Mouse (Mus musculus) testis, postnatal 14 days (tissue): ENCODE results near the gene Prkaca.
A peak's percentile ranks its signal among the peaks of the same experiment; 100 is the strongest.
"Not testable (repeated sequence)": the region's sequence is repeated elsewhere in the genome, so short reads cannot be mapped to it uniquely, and the experiment has no call there.

ENCODE experiments used
- DNase-seq: peaks from one replicate; pipeline ENCODE4 v3.0.0; 2021; ENCODE audit warnings: low spot score

Gene Prkaca

DNA sequence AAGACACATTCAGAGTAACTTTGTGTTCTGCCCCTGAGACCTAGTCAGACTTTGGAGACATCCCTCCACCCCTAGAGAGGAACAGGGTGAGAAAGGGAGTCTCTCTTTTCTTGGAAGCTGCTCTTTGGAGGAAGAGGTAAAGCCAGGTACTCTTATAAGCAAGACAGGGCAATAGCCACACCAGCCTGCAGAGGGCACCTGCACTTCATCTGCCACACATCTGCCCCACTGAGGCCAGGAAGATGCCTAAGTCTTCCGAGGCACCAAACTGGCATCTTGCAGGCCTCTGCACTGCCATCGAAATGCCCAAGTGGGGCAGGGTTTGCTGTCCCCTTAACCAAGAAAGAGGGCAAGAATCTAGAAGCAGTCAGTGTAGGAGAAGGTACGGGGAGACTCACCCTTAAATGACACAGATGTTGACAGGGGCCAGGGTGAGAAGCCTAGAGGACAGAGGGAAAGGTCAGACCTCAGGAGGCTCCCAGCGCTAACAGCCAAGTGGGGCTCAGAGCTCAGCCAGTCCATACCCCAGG is 3.4 kb downstream of the Prkaca start:
- no peak for DNase-seq

DNA sequence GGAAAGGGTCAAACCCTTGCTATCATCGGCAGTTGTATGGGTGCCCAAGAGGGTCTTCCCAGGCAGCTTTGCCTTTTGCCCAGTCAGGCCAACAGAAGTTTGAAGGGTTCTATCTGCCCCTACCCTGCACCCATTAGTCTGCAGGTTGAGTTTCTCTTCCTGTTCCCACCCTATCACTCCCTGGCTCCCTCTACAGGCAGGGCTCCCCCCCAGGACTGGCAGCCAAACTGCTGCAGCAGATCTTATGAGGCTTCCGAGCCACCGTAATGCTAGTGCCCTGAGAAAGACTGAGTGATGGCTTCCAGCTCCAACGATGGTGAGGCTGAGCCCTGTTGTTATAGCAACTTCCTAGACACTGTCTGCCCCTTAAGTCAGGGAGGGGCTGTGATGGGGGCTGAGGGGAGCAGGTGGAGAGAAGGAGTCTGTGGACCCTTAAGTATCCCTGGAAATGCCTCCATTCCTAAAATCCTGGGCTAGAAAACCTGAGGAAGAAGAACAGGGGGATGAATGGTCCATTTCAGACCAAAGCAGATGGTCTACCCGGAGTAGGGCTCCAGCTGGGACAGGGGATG is 4.1 kb downstream of the Prkaca start:
- DNase-seq = no peak

DNA sequence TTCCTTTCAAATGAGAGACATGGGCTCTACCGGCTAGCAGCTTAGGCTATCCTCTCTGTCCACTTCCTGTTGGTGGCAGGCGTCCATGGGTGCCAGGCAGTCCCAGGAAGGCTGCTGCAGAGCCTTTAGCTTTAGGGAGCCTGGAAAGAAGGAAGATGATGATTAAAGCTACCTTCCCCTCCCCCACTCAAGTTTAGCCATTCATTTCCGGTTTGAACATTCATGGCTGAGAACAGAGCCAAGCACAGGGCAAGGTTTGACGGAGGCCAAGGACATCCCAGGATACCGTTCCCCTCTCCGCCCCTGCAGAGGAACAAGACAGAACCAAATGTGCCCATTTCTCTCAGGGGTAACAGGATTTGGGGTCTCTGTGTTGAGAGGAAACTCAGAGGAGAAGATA is 4.9 kb downstream of the Prkaca start:
- no peak for DNase-seq

DNA sequence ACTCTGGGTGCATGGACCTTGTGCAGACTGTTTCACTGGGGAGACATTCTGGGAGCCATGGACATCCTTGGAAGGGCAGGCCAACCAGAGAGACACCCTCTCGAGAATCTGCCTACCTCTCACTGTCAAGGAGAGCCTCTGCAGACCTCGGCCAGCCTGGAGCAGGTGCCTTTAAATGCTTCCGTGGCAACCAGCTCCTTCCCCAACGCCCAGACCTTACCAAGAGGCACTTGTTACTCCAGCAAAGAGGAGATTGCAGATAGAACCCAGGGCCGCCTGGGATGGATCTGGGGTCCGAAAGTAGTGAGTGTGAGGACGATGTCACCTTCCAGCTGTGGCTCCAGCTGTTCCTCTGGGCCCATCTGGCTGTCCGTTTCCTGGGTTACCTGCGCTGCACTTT is 5.4 kb downstream of the Prkaca start:
- no peak for DNase-seq

DNA sequence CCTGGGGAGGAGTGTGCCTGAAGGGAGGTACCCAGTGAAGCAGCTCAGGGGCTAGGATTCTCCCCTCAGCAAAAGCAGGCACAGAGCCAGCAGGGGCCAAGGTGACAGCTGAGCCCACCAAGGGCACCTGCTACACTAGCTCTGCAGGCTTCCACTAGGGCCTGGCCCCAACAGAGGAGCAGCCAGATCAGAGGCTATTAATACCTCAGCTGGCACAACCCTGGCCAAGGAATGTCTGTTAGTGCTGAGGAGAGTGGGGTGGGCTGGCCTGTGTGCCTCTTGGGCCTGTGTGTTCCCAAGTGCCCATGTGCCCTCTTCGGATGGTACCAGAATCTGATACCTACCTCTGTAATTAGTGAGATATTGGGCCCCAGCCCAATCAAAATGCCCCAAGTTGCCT is 7.5 kb downstream of the Prkaca start:
- DNase-seq = no peak

DNA sequence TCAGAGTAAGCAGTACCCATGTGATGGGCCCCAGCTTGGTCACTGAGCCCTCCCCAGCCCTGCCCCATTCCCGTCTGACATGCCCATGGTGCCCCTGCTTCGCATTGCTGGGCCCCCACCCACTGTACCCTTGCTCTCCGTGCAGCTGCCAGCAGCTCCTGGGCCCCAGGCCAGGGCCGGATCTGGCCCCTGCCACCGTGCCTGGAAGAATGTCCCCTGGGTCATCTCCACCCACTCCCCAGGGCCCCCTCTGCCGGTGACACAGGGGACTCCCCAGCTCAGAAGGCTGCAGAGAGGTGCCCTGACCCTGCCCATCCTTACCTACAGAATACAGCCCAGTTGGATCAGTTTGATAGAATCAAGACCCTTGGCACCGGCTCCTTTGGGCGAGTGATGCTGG is 8.1 kb downstream of the Prkaca start:
- no peak for DNase-seq

DNA sequence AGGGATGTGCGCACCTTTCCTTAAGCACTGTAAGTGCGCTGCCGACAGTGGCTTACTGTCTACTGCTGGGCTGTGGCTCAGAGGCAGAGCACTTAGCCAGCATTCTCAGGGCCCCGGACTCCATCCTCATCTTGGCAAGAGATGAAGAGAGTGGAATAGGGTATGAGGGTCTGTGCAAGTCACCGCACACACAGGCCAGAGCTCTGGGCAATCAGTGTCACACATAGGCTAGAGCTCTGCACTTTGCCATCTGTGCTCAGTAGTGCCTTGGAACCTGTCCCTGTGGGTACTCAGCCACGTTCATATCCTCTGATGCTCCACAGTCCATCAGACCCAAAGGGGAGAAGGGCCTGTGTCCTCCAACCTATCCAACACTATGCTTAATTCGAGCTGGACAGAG is 8.7 kb downstream of the Prkaca start:
- no peak for DNase-seq

DNA sequence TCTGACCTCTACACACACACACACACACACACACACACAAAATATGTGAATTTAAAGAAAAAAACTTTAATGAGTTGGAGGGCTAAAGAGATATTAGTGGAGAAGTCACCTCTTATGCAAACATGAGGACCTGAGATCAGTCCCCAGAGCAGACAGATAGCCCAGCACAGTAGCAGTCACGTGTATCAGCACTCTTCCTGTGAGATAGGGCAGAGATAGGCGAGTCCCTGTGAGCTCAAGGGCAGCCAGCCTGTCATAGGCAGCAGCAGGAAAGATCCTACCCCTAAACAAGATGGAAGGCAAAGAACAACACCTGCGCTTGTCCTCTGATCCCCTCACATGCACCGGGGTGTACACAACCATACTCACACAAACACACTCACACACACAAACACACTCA is 9.7 kb downstream of the Prkaca start:
- no peak for DNase-seq

DNA sequence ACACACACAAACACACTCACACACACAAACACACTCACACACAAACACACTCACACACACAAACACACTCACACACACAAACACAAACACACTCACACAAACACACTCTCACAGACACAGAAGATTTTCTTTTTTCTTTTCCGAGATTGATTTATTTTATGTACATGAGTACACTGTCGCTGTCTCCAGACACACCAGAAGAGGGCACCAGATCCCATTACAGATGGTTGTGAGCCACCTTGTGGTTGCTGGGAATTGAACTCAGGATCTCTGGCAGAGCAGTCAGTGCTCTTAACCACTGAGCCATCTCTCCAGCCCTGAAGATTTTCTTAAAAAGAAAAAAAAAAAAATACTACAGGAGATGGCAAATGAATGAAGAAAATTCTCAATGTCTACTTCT is 10.4 kb downstream of the Prkaca start:
- not testable (repeated sequence) for DNase-seq

DNA sequence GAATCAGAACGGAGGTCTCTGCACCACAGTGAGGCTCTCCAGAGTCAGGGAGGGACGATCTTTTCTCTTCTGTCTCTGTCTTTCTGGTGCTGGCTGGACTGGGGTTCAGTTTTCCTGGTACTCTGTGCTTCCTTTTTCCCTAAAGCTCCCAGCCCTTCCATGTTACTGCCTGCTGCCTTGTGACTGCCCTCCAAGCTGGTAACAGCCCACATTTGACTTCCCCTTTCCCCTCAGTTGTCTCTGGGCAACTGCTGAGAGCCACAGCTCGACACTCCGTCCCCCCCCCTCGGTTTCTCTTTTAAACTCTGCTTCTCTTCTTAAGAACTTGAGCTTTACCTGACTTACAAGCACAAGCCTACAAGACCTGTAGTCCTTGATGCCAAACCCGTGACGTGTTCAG is 16.4 kb downstream of the Prkaca start:
- DNase-seq = no peak

DNA sequence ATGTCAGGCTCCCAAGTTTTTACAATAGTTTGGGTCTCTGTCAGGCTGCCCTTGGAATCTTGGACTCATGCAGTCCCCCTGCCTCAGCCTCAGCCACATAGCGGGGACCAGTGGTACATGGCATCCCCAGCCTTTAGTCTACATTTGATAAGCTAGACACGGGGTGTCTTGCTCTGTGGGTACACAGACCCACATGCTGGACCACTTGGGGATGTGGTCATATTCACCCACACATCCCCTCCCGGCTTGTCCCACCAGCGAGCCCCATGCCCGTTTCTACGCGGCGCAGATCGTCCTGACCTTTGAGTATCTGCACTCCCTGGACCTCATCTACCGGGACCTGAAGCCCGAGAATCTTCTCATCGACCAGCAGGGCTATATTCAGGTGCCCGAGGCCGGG is 17.4 kb downstream of the Prkaca start:
- no peak for DNase-seq

DNA sequence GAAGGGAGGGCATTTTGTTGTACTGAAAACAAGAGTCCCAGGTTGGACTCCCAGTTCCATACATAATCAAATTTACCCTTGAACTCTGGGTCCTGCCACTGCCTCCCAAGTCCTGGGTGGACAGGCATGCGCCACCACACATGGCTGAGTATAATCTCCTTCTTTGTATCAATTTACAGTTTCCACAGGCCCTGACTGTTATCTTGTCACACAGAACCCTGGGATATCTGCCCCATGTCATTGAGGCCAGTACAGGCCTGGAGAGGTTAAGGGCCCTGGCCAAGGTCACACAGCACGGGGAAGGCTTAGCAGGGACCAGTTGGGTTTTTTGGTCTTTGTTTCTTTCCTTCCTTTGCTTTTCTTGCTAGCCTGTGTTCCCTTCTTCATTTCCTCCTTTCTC is 19.7 kb downstream of the Prkaca start:
- DNase-seq = peak; percentile 63

DNA sequence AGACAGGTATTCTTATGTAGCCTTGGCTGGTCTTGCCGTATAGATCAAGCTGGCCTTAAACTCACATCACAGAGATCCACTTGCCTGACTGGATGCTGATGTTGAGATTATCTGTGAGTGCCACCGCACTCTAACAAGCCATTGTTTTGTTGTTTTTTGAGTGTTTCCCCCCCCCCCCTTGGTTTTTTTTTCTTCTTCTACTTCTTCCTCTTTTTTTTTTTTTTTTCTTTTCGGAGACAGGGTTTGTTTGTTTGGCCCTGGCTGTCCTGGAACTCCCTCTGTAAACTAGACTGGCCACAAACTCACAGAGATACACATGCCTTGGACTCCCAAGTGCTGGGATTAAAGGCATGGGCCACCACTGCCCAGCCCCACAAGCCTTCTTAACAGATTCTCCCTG is 21.2 kb downstream of the Prkaca start:
- DNase-seq = no peak

DNA sequence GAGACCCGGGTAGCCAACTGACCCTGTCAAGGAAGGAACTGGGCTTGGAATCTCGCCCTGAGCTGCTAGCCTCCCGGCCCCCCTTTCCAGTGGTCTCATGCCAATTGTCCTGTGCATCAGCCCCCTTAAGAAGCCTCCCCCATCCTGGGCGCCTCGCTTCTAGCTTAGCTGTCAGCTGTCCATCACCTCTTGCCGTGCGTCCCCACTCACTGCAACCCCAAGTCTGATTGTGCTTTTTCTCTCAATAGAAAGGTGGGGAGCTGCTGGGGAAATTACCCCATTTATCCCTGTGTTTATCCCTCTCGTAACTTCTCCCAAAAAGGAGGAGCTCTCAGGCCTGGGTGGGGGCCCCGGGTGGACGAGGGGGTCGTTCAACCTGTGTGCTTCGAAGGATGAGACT is 23.2 kb downstream of the Prkaca start:
- no peak for DNase-seq

DNA sequence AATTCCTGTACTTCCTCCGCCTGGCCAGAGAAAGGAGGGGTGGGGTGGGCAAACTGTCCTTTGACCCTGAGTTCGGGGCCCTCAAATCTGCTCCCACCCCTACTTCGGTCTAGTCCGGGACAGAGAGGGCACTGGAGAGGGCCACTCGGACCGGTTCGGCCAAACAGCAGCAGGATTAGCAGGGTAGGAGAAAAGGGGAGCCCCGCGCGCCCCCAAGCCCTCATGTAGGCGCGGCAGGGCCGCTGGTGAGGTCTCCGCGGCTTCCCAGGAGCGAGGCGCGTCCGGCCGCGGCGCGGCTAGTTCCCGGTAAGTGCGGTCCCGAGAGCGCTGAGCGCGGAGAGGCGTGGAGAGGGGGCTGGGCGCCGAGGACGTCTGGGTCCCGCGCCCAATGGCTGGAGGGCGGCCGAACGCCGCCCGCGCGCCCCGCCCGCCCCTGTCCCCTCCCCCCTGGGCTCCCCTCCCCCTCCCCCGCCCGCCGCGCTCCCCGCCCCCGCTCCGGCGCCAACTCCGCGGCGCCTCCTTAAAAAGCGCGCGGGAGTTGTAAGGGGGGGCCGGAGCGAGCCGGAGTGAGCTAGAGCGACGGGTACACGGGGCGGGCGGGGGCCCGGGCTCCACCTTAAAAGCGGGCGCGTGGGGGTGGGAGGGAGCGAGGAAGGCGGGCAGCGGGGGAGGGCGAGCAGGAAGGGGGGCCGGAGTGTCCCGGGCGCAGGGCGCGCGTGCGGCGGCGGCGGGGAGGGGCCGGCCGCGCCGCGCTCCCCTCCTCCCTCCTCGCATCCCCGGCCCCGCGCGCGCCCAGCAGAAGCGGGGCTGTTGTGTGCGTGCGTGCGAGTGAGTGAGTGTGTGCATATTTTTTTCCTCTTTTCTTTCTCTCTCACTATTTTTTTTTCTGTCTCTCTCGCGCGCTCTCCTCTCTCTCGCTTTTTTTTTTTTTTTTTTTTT is 24.0 kb downstream of the Prkaca start:
- DNase-seq = peak; percentile 88

DNA sequence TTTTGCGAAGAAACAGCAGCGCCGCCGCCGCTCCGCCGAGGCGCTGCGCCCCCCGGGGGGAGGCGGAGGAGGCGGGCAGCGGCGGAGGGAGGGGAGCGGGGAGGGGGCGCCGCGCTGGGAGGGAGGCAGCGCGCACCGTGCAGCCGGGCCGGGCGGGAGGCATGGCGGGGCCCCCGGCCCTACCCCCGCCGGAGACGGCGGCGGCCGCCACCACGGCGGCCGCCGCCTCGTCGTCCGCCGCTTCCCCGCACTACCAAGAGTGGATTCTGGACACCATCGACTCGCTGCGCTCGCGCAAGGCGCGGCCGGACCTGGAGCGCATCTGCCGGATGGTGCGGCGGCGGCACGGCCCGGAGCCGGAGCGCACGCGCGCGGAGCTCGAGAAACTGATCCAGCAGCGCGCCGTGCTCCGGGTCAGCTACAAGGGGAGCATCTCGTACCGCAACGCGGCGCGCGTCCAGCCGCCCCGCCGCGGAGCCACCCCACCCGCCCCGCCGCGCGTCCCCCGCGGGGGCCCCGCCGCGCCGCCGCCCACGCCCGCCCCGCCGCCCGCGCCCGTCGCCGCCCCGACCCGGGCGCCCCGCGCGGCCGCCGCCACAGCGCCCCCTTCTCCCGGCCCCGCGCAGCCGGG is 24.8 kb downstream of the Prkaca start, which contains the start of gene Samd1:
Gene Samd1 (plus strand): TSS at position 162 of the 631 bp plus-strand sequence.
- DNase-seq = peak; percentile 61

DNA sequence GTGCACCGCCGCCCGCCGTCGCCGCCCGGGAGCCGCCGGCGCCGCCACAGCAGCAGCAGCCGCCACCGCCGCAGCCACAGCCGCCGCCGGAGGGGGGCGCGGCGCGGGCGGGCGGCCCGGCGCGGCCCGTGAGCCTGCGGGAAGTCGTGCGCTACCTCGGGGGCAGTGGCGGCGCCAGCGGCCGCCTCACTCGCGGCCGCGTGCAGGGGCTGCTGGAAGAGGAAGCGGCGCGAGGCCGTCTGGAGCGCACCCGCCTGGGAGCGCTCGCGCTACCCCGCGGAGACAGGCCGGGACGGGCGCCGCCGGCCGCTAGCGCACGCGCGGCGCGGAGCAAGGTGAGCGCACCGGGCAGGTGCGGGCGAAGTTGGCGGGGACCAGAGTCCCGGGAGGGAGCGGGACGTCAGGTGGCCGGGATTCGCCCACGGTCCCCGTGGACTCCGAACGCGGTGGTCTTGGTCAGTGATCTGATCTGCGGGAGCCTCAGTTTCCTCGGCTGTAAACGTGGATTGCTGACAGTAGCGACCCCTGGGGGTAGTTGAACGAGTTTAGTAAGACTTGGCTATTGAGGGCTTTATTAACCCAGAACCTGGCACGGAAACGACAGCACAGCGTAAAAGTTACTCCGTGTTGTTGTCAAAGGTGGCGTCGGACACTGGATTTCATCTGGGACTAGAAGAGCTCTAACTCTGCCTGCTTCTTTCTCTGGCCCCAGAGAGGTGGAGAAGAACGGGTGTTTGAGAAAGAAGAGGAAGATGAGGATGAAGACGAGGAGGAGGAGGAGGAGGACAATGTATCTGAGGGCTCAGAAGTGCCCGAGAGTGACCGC is 25.7 kb downstream of the Prkaca start:
- DNase-seq = peak; percentile 63

DNA sequence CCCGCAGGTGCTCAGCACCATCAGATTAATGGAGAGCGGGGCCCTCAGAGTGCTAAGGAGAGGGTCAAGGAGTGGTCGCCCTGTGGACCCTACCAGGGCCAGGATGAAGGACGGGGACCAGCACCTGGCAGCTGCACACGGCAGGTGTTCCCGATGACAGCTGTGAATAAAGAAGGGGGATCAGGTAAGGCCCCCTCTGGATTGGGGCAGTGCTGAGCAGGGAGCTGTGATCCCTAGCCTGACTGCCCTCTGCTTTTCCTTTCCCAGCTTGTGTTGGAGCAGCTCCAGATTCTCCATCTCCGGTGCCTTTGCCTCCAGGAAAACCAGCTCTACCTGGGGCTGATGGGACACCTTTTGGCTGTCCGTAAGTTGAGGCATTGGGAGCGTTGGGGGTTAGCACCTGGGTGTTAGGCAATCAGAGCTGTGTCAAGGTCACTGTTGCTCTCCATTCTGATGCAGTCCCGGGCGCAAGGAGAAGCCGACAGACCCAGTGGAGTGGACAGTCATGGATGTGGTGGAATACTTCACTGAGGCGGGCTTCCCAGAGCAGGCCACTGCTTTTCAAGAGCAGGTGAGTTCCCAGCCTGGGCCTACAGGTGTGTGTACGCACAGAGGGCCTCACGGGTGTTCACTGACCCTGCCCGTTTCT is 26.4 kb downstream of the Prkaca start:
- no peak for DNase-seq

DNA sequence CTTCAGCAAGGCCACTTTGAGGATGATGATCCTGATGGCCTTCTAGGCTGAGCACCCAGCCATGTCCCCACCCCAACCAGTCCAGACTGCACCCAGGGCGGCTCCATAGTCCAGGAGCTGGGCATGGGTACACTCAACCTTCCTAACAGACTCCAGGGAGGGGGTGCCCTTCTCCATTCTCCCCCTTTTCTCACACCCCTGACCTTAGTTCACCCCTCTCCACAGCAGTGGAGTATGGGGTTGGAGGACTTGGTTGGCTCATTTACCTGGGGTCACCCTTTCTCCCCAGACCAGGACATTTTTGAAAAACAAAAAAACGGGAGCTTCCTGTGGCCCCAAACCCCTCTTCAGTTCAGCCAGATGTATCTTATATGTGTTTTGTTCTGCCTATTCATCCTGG is 27.0 kb downstream of the Prkaca start:
- DNase-seq = no peak

DNA sequence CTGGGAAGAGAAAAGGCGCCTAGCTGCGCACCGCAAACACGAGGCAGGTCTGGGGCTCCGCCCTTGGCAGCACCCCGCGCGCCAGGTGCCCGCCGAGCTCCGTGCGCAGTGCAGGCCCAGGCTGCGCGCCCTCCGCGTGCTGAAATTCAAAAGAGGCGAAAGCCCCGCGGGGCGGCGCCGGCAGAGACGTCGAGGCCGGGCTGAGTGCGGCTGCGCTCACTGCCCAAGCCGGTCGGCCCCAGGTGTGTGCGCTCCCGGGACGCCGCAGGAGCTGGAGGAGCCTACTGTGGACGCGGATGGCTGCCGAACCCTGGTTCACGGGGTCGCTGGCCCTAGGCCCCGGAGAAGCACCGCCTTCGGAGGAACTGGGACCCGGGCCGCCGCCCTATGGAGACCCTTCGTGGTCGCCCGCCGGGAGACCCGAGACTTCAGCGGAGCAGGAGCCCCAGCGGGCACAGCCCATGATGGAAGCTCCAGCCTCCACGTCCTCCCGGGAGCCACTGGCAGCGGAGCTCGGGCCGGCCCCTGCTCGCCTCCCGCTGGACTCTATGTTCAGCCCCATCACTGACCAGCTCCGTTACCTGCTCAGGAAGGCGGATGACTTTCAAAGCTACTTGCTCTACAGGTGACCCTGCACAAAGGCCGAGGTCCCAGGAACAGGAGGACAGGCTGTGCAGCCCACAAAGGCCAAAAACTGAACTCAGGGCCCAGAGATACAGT is 28.6 kb downstream of the Prkaca start, which contains the start of gene 1700067K01Rik:
Gene 1700067K01Rik (plus strand): TSS at position 222 of the 720 bp plus-strand sequence.
- DNase-seq = peak; percentile 73
